Mouse (Mus musculus): ENCODE data around the gene Gtf2i. TPM values are rescaled to one million over a fixed set of nuclear protein-coding genes. Genes with fewer than 3 reads are reported as not detected.

Gtf2i gene
- total RNA-seq, 1 experiment: 64.3 TPM

- no peak for DNase-seq (ENCODE audit: low read depth, low spot score)
- no peak overlapping the region for H3K4me3 ChIP-seq (ENCODE audit: insufficient read depth in 1 of 2, low read depth in 1 of 2, low read length in 2 of 2, poor library complexity in 1 of 2, severe bottlenecking in 1 of 2)
- no peak for TF ChIP-seq ZC3H11A (IDR thresholded peaks at IDR 0.05; ENCODE audit: borderline replicate concordance, low read depth, low read length)
- no peak for TF ChIP-seq ZNF384 (IDR thresholded peaks at IDR 0.05; ENCODE audit: low read depth, low read length)
- TF ChIP-seq MAFK (IDR thresholded peaks at IDR 0.05; ENCODE audit: insufficient read depth, low read depth, low read length): no peak
- no peak for TF ChIP-seq CHD2 (IDR thresholded peaks at IDR 0.05; ENCODE audit: low read depth, low read length)
- TF ChIP-seq HCFC1 (IDR thresholded peaks at IDR 0.05; ENCODE audit: borderline replicate concordance, insufficient read depth, low read length): no peak
- H3K36me3 ChIP-seq (ENCODE audit: control insufficient read depth, insufficient read depth, low read length, poor library complexity, severe bottlenecking): peaks cover 42% of the 10 kb centered on the region
- in situ Hi-C loops (cut with MboI; ENCODE audit: low sequenced_read_pairs in 2 of 2, unreplicated experiment in 2 of 2): no loop called here
- no peak overlapping the region for H3K9ac ChIP-seq (ENCODE audit: insufficient read depth, low read depth, low read length, poor library complexity, severe bottlenecking)
- H3K9me3 ChIP-seq (ENCODE audit: control insufficient read depth, insufficient read depth, low read depth, low read length): no peaks in the 10 kb centered on the region
- H3K27ac ChIP-seq (ENCODE audit: insufficient read depth, low read depth, low read length, poor library complexity, severe bottlenecking): no peak overlapping the region
- peaks cover 8 to 14% of the 10 kb centered on the region in 2 experiments for H3K4me1 ChIP-seq (ENCODE audit: control insufficient read depth in 2 of 2, insufficient read depth in 2 of 2, low read length in 2 of 2, poor library complexity in 1 of 2)
Observed at GRCm38 (mm10) chr5:134277109-134277508, 37.5 kb downstream of the Gtf2i start.

GRCm38 (mm10) chr5:134275556-134275955 is 39.0 kb downstream of the Gtf2i start:
- H3K36me3 ChIP-seq (ENCODE audit: control insufficient read depth, insufficient read depth, low read length, poor library complexity, severe bottlenecking): peaks cover 48% of the 10 kb centered on the region
- in situ Hi-C loops (cut with MboI; ENCODE audit: low sequenced_read_pairs in 2 of 2, unreplicated experiment in 2 of 2): no loop called here

DNA sequence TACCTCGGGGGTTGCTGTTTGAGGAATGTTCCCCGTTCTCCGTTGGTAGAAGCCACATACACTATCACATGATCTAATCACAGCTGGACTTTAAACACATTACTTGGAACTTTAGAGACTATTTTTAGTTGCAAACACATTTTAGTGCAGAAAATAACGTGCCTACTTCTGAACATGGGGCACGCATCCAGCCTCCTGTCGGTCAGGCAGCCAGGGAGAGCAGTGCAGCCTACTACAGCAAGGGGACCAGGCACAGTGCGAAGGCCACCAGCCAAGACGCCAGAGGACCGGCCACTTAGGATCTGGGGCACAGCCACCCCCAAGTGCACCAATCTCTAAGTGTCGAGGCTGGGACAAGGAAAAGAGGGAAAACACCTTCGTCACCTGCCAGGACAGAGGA is 39.5 kb downstream of the Gtf2i start:
- H3K4me3 ChIP-seq (ENCODE audit: insufficient read depth in 1 of 2, low read depth in 1 of 2, low read length in 2 of 2, poor library complexity in 1 of 2, severe bottlenecking in 1 of 2): no peak overlapping the region
- TF ChIP-seq CHD2 (IDR thresholded peaks at IDR 0.05; ENCODE audit: low read depth, low read length): no peak
- no peak for TF ChIP-seq ZC3H11A (IDR thresholded peaks at IDR 0.05; ENCODE audit: borderline replicate concordance, low read depth, low read length)
- no peak for TF ChIP-seq MAFK (IDR thresholded peaks at IDR 0.05; ENCODE audit: insufficient read depth, low read depth, low read length)
- no peak for TF ChIP-seq ZNF384 (IDR thresholded peaks at IDR 0.05; ENCODE audit: low read depth, low read length)
- TF ChIP-seq HCFC1 (IDR thresholded peaks at IDR 0.05; ENCODE audit: borderline replicate concordance, insufficient read depth, low read length): no peak
- no peak for DNase-seq (ENCODE audit: low read depth, low spot score)
- H3K9me3 ChIP-seq (ENCODE audit: control insufficient read depth, insufficient read depth, low read depth, low read length): no peaks in the 10 kb centered on the region
- H3K4me1 ChIP-seq (ENCODE audit: control insufficient read depth in 2 of 2, insufficient read depth in 2 of 2, low read length in 2 of 2, poor library complexity in 1 of 2): peaks cover 8 to 14% of the 10 kb centered on the region in 2 experiments
- H3K36me3 ChIP-seq (ENCODE audit: control insufficient read depth, insufficient read depth, low read length, poor library complexity, severe bottlenecking): peaks cover 52% of the 10 kb centered on the region
- in situ Hi-C loops (cut with MboI; ENCODE audit: low sequenced_read_pairs in 2 of 2, unreplicated experiment in 2 of 2): no loop called here
- H3K27ac ChIP-seq (ENCODE audit: insufficient read depth, low read depth, low read length, poor library complexity, severe bottlenecking): no peak overlapping the region
- no peak overlapping the region for H3K9ac ChIP-seq (ENCODE audit: insufficient read depth, low read depth, low read length, poor library complexity, severe bottlenecking)

More at GRCm38 (mm10) chr5:134275556-134275955, 39.0 kb downstream of the Gtf2i start:
- Histone ChIP-seq H3K4me1 (ENCODE audit: control insufficient read depth in 2 of 2, insufficient read depth in 2 of 2, low read length in 2 of 2, poor library complexity in 1 of 2) (peaks cover 8 to 14% of the 10 kb centered on the region in 2 experiments), H3K9me3 (ENCODE audit: control insufficient read depth, insufficient read depth, low read depth, low read length) (no peaks in the 10 kb centered on the region), H3K27ac (ENCODE audit: insufficient read depth, low read depth, low read length, poor library complexity, severe bottlenecking) (no peak overlapping the region), H3K9ac (ENCODE audit: insufficient read depth, low read depth, low read length, poor library complexity, severe bottlenecking) (no peak overlapping the region), H3K4me3 (ENCODE audit: insufficient read depth in 1 of 2, low read depth in 1 of 2, low read length in 2 of 2, poor library complexity in 1 of 2, severe bottlenecking in 1 of 2) (0 out of 4 replicates have a peak overlapping the region, but pooled peaks of 1 of the 2 experiments have one; percentile 26)
- DNase-seq (ENCODE audit: low read depth, low spot score): peak; percentile 24
- TF ChIP-seq HCFC1 (IDR thresholded peaks at IDR 0.05; ENCODE audit: borderline replicate concordance, insufficient read depth, low read length) (no peak), CHD2 (IDR thresholded peaks at IDR 0.05; ENCODE audit: low read depth, low read length) (no peak)

GRCm38 (mm10) chr5:134273761-134274160 is 40.8 kb downstream of the Gtf2i start:
- H3K36me3 ChIP-seq (ENCODE audit: control insufficient read depth, insufficient read depth, low read length, poor library complexity, severe bottlenecking): peaks cover 48% of the 10 kb centered on the region
- no peaks in the 10 kb centered on the region for H3K9me3 ChIP-seq (ENCODE audit: control insufficient read depth, insufficient read depth, low read depth, low read length)
- H3K4me3 ChIP-seq (ENCODE audit: insufficient read depth in 1 of 2, low read depth in 1 of 2, low read length in 2 of 2, poor library complexity in 1 of 2, severe bottlenecking in 1 of 2): no peak overlapping the region
- H3K9ac ChIP-seq (ENCODE audit: insufficient read depth, low read depth, low read length, poor library complexity, severe bottlenecking): no peak overlapping the region
- TF ChIP-seq CHD2 (IDR thresholded peaks at IDR 0.05; ENCODE audit: low read depth, low read length) (no peak), ZNF384 (IDR thresholded peaks at IDR 0.05; ENCODE audit: low read depth, low read length) (no peak), HCFC1 (IDR thresholded peaks at IDR 0.05; ENCODE audit: borderline replicate concordance, insufficient read depth, low read length) (no peak), ZC3H11A (IDR thresholded peaks at IDR 0.05; ENCODE audit: borderline replicate concordance, low read depth, low read length) (no peak), MAFK (IDR thresholded peaks at IDR 0.05; ENCODE audit: insufficient read depth, low read depth, low read length) (no peak)
- DNase-seq (ENCODE audit: low read depth, low spot score): no peak
- in situ Hi-C loops (cut with MboI; ENCODE audit: low sequenced_read_pairs in 2 of 2, unreplicated experiment in 2 of 2): no loop called here
- H3K27ac ChIP-seq (ENCODE audit: insufficient read depth, low read depth, low read length, poor library complexity, severe bottlenecking): no peak overlapping the region; the same call in 1 of the 2 replicates
- peaks cover 8 to 17% of the 10 kb centered on the region in 2 experiments for H3K4me1 ChIP-seq (ENCODE audit: control insufficient read depth in 2 of 2, insufficient read depth in 2 of 2, low read length in 2 of 2, poor library complexity in 1 of 2)

DNA sequence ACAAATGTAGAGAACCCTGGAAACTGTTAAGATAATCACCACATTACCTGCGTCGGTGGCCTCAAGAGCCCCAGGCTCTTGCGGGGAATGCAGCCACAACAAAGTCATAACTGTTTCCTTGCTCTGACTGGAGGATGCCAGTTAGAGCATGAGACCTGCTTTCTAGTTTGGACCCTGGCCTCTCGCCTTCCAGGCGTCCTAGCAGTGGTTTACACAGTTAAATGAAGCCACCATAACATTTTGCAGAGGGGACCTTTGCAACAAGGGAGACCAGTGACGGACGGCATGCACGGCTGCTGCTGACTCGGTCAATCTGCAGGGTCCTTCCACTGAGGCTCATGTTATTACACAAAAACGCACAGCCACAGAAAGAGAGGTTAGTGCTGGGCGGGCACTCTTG is 41.8 kb downstream of the Gtf2i start:
- Histone ChIP-seq H3K9ac (ENCODE audit: insufficient read depth, low read depth, low read length, poor library complexity, severe bottlenecking) (no peak overlapping the region), H3K27ac (ENCODE audit: insufficient read depth, low read depth, low read length, poor library complexity, severe bottlenecking) (no peak overlapping the region), H3K4me3 (ENCODE audit: insufficient read depth in 1 of 2, low read depth in 1 of 2, low read length in 2 of 2, poor library complexity in 1 of 2, severe bottlenecking in 1 of 2) (no peak overlapping the region), H3K9me3 (ENCODE audit: control insufficient read depth, insufficient read depth, low read depth, low read length) (no peaks in the 10 kb centered on the region), H3K4me1 (ENCODE audit: control insufficient read depth in 2 of 2, insufficient read depth in 2 of 2, low read length in 2 of 2, poor library complexity in 1 of 2) (peaks cover 5 to 14% of the 10 kb centered on the region in 2 experiments), H3K36me3 (ENCODE audit: control insufficient read depth, insufficient read depth, low read length, poor library complexity, severe bottlenecking) (peaks cover 47% of the 10 kb centered on the region)
- in situ Hi-C loops (cut with MboI; ENCODE audit: low sequenced_read_pairs in 2 of 2, unreplicated experiment in 2 of 2): no loop called here
- TF ChIP-seq ZNF384 (IDR thresholded peaks at IDR 0.05; ENCODE audit: low read depth, low read length) (no peak), MAFK (IDR thresholded peaks at IDR 0.05; ENCODE audit: insufficient read depth, low read depth, low read length) (no peak), CHD2 (IDR thresholded peaks at IDR 0.05; ENCODE audit: low read depth, low read length) (no peak), ZC3H11A (IDR thresholded peaks at IDR 0.05; ENCODE audit: borderline replicate concordance, low read depth, low read length) (no peak), HCFC1 (IDR thresholded peaks at IDR 0.05; ENCODE audit: borderline replicate concordance, insufficient read depth, low read length) (no peak)
- no peak for DNase-seq (ENCODE audit: low read depth, low spot score)

Measured in ES-E14 (cell line).